Mouse (Mus musculus) neural tube, embryonic 10.5 days (tissue): Measurements from ENCODE around the gene Ubash3b.

ENCODE experiments used
- DNase-seq: peaks from one replicate; pipeline ENCODE4 v3.0.0-alpha.2; 2017; ENCODE audit warnings: low spot score; ENCODE audit errors: extremely low spot score

Gene Ubash3b

DNA sequence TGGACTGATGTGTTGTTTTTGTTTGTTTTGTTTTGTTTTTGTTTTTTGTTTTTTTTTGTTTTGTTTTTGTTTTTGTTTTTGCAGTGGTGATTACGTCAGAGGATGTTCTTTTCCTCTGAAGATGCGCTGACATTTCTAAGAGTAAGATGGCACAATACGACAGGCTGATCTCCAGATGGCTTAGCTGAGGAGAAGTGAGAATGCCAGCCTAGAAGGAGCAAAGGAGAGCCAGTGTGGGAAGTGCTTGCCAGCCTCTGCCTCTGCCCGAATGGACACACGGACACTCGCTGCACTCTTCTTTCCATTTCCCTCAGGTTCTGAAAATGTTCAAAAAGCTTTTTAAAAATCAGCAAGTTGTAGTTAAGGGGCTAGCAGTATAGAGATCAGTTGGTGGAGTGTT, 6.7 kb upstream of the Ubash3b start:
- DNase-seq: no peak

DNA sequence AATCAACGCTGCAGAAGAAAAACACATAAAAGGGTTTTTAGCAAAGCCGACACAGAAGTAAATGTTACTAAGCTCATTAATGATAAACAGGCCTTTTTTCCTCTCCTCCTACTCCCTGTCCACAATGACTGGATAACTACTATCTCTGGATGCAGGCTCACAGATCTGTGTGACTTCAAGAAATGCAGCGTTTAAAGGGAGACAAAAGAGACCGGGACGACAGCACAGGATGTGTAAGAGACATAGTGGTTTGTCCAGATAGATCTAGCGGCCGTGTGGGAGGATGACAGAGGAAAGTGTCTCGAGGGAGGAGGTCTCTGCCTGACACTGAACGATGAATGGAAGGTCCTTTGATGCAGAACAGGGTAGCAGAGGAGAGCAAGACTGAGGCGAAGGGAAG, 5.4 kb upstream of the Ubash3b start:
- DNase-seq: no peak

DNA sequence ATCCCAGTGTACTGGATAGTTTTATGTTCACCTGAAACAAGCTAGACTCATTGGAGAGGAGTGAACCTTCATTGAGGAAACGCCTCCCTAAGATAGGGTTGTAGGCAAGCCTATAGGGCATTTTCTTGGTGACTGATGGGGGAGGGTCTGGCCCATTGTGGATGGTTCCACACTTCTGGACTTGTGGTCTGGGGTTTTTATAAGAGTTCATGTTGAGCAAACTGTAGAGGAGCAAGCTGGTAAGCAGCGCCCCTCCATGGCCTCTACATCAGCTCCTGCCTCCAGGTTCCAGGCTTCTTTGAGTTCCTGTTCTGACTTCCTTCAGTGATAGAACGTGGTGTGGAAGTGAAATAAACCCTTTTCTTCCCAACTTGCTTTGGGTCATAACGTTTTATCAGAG, 866 bp upstream of the Ubash3b start:
- no peak for DNase-seq

DNA sequence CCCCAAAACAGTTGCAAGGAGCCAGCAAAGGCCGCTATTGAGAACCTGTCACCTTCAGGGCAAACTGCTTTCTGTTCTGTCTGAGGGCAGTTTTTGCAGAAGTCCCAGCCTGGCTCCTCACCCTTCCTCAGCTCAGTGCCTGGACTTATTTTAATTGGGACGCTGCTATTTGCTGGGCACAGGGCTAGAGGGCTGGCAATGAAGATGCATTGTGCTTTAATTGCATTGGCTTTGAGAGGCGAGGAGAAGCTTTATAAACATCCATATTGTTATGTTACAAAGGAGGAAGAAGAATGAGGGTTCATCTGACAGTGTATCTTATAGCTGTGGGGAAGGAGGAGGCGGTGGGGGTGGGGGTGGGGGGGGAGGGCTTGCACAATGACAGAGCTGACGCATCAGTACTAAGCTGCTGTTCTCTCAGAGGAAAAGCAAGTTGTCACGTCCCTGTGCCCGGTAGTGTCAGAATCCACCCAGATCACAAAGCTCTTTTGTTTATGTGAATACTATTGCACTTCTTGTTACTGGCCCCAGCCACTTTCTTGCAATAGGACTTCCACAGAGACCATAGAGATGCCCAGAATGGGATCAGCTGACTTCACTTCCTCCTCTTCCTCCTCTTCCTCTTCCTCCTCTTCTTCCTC, 841 bp downstream of the Ubash3b start:
- DNase-seq: no peak

DNA sequence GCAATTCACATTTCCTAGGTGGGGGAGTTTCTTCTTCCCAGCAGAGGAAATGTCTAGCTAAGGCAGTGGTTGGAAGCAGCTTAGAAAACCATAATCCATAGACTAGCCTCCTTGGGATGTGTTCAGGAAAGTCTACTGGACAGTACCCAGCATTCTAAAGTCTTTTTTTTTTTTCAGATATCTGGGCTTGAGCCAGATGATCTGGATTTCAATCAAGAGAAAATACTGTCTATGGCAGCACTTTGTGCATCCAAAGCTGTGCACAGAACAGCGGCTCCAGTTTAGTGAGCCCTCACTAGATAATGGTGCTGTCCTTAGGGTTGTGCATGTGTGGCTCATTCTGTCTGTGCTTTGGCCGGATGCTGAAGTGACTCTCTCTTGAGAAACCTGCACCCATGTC, 2.3 kb downstream of the Ubash3b start:
- DNase-seq: no peak

DNA sequence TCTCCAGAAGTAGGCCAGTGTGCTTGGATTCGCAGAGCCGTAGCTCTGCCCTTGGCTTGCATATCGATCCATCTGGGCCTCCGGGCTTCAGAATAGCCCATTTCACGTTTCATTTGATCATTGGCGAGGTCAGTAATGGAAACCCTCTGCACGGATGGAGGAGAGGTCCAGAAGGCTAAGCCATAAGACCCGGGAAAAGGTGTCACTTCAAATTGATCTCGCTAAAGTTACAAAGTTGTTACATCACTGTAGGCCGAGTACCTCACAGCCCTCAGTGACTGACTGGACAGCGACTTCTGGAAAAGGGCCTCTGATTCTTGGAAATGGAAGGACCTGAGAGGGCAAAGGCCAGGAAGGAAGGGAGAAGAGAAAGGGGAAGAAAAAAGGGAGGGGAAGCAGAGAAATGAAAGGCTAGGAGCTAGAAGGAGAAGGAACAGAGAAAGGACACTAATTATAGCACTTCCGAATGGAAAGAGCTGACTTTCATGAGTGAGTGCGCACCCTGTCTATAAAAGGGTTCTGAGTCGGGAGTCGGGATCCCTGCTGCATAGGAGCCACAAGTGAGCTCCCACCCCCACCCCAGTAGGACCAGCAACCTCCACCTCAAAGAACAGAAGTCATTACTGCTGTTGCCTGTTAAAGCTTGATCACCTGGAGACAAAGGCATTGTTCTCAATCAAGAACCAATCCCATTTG, 3.5 kb downstream of the Ubash3b start:
- no peak for DNase-seq

DNA sequence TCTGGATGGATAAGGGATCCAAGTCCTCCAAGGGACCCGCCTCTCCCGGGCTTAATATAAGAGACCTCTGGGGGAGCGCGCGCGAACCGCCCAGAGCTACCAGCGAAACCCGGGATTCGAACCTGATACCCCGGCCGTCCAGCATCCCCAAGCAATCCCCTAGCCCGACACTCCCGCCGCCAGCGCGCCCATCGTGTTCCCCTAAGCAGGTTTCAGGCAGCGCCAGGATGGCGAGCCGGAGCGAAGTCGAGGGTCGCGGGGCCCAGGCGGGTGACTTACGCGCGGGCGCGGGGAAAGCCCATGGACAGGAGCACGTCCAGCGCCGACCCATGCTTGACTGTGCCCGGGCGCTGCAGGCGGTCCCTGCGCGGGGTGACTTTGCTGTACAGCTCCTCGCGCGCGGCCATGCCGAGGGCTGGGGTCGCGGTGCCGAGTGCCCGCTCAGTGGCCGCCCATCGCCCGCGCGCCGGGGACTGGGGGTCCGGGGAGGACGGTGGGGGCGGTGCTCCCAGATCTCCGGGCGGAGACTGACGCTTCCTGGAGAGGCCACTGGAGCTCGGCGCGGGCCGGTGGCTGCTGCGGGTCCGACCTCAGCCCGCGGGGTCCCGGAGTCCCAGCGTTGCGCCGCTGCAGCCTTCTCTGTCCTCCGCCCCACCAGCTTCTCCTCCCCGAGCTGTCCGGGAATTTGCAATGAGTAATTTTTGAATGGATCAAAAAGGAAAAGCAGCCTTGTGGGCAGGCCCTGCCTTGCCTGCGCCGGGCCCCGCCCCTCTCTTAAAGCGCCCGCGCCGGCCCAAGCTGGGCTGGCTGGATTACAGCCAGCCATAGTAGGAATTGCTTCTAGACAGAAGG, 4.3 kb downstream of the Ubash3b start:
- peak; percentile 86 for DNase-seq

DNA sequence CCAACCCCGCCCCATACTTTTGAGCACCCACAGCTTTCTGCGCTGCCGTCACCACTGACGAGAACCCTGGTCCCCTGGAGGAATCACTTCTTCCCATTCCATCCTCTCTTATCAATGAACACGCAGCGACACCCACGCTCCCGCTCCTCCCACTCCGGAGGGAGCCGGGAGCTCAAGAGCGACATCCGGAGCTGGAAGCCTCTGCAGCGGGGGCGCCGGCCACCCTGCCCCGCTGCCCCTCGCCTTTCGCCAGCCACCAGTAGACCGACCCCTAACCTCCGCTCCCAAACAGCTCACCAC, 4.8 kb downstream of the Ubash3b start:
- DNase-seq: no peak

DNA sequence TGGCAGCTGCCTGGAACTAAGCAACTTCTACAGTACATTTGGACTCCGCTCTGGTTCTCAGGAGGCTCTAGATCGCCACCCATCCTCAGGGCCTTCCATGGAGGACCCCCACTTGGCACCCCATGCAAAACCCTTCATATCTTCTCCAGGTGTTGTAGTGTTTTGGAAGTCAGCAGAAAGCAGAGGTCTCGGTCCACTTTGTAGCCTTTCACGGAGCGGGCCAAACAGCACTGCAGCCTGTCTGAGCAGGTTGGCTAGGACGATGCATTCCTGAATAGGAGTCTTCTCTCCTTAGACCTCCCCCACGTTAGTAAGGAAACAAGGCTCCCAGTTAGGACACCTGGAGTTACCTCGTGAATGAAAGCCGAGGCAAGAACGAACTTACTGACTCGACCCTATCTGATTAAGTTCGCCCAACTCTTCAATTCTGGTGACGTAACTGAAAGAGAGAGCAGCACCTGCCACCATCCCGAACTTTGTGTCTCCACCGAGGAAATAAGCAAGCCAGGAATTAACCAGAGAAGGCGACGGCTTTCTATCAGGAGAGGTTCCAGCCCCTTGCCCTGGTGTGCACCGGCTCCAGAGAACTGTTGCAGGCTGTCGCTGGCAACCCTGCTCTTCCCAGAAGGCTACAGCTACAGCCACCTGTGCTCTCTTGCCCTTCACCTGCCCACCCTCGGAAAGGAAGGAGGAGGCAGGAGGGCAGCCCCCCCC, 5.3 kb downstream of the Ubash3b start:
- DNase-seq: no peak

DNA sequence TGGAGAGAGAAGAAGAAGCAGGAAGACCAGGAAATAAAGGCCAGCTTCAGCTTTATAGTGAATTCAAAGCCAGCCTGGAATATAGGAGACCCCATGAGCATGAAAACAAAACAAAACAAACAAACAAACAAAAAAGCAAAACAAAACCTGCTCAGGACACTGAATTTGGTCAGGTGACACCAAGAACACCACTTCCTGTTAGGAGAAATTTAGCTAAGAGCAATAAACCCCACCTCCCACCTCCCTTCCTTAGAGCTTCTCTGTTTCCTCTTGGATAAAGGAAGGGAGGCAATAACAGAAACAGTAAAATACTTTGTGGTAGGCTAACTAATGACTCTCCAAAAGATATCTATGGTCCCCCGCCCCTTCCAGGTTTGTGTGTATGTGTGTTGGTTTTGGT, 7.5 kb downstream of the Ubash3b start:
- no peak for DNase-seq

DNA sequence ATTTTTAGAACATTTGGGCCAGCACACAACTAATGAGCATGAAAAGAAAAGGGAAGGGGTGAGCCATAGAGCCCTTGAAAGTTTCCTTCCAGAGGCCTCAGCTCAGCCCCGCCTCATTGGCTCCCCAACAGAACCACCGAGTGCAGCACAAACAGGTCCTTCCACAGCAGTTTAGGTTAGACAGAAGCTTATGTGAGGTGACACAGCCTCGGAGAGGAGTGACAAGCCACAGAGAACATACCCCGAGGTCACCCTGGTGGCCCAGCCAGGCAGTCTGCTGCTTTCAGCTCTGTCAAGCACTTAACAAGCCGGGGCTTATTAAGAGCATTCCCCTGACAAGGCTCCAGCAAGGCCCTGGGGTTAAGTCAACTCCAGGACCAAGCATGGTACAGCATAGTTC, 8.4 kb downstream of the Ubash3b start:
- DNase-seq: no peak

DNA sequence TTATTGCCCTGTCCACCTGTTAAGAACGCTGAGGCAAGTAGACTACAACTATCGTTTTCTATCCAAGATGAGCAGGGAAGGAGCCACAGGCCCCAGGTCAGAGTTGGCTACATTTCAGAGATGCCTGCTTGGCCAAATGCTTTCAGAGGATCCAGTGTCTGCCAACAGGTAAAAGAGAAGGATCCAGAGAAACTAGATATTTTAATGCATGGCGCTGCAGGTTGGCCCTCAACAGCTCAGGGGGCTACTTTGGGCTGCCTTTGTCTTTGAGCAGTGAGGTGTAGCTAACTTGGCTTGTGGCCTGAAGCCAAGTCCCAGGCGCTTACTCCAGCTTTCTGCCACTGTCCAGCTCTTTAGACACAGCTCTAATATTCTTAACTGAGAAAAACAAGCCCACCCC, 10.0 kb downstream of the Ubash3b start:
- DNase-seq: no peak

DNA sequence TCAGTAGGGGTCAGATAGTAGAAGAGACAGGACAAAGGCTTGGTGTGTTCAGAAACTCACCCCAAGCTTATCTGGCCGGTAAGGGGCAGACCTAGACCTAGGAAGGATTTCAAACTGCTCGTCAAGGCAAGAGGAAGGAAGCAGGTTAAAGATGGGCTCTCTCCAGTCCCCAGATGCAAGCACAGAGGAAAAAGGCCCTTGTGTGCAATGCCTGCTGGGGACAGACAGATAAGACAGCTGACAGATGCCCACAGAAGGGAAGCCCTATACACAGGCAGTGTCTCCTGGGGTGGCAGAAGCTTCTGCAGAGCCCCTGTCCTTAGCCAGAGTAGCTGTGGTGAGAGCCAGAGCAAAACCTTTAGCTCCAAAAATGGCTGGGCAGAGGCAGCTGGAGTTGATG, 11.6 kb downstream of the Ubash3b start:
- DNase-seq: no peak

DNA sequence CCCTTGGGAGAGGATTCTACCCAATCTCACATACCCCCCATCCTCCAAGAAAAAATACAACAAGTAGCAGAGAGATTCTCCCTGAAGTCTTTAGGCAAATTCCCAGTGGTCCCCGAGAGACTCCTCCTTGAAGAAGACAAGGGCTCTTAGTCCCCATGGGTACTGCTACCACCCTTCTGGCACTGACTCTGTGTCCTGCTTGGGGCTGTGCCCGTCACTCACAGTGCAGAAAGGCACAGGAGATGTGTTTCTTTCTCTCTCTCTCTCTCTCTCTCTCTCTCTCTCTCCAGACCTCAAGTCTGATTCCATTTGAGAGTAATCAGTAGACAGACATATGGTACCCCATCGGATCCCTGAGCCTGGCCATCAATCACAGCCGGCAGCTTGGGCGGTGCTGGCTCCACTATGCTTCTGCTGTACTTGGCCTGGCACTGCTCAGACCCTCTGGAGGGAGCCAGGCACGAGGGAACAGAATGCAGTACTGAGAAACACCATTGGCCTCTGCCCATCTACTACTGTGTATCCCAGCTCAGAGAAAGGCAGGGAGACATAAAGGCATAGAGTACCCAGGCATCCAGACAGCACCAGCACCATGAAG, 12.3 kb downstream of the Ubash3b start:
- DNase-seq: no peak

DNA sequence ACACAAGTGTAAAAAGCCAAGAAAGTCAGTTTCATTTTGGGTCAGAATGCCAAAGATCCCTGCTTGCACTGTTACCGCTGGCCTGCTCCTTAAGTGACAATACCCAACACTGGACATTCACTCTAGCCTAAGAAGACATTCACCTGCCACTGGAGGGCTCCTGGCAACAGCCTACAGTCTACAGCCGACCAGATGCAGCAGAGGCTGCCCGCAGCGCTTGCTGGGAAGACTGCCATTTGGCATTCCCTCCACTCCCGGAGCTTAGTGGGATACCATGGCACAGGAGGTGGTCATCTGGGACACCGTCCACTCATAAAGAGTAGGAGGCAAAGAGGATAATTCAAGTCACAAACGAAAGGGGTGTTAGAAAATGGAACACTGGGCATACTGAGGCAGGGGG, 12.9 kb downstream of the Ubash3b start:
- DNase-seq: no peak

DNA sequence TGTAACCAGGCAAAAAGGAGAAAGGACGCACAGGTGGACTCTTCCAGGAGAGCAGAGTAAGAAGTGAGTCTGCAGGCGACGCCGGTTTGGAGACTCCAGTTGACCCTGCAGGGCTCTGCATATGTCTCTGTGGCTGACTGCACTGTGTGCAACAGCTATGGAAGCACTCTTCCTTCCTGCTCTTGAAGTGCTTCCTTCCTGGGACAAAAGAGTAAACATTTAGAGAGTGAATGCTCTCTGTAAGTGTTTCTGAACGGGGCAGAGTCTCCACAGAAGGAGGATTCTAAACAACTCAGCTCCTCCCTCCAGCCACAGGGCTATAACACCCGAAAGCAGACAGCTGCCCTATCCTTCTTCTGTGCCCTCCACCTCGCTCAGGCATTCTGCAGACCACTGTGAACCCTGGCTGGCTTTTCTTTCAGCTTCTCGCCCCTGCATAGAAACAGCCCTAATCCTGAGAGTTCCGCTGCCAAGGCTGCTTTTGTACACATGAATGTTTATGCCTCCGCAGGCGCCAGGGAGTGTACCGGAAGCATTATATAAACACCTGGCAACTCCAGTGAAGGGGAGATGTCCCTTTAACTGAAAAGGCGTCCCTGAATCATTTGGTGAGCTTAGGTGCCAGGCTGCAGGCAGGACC, 14.2 kb downstream of the Ubash3b start:
- no peak for DNase-seq

DNA sequence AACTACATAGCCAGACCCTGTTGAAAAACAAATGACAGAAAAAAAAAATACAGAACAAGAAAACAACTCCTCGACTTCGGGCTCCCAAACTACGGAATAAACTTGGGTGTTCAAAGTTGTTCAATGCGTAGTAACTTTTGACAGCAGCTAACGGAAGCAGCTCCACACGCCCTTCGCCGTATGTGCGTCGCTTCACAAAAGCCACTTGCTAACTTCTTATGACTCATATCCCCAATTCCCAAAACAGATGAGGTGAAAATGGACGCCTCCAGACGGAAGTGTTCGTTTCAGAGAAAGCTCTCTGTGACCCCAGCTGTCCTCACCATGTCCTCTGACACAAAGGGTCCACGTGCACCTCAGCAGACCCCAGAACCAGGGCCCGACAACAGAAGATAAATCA, 17.7 kb downstream of the Ubash3b start:
- no peak for DNase-seq

DNA sequence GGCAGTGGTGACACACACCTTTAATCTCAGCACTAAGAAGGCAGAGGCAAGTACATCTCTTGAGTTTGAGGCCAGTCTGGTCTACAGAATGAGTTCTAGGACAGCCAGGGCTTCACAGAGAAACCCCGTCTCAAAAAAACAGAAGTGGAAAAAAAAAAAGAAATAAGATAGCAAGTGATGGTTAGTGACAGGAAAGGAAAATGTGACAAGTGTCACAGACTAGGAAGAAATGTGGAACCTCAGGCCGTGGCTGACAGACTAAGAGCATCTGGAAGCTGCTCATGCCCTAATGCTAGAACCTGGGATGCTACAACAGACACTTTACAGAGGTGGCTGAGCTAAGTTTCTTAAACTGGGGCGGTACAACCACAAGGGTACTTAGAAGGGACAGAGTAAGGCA, 18.4 kb downstream of the Ubash3b start:
- no peak for DNase-seq

DNA sequence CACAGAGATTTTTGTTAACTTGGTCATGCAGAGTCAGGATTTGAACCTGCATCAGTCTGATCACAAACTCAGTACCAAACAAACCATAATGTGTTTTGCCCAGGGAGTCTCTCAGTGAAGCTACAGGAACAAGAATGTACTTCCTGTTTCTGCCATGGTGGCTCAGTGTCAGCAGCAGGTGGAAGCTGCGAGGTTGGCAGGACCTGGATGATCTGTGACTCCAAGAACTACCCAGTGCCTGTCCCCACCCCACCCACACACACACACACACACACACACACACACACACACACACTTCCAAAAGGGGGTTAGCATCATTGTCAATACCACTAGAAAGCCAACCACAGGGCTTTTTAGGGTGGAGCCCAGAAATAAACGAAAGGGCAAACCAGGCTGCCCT, 20.5 kb downstream of the Ubash3b start:
- no peak for DNase-seq

DNA sequence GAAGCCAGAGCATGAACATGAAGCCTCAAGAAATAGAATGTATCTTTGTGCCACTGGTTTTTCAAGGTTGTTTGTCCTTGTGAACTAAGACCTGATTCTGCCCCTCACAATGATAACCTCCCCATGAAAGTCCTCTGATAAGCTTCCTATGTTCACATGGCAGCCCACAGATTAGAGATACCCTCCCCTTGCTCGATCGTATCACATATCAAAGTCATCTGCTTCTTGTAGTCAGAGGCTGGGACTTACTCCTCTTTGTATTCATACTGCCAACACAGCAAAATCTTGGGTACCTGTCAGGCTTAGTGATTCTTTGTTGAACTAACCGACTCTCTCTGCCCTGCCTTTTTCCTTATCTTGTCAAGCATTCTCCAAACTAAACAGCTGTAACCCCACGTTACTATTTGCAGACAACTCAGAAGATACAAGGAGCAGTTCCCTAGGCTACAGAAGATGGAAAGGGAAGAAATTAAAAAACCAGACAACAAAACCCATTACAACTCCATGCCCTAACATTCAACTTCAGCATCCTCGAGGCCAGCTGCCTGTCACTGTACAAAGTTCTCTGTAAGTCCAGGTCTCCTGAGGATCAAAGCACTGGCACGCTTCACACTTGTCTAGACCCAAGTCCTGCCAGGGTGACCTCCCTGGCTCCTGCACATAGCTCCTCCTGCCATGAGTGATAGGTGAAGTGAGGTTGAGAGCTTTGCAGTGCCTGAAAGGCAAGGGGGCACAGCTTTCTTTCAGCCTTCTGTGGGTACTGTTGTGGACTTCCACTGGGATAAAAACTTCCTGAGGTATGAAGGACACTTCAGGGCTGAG, 22.3 kb downstream of the Ubash3b start:
- no peak for DNase-seq
